Mouse (Mus musculus) spleen, postnatal 0 days (tissue): ENCODE results near the gene Olfr313. TPM values are rescaled to one million over a fixed set of nuclear protein-coding genes. Genes with fewer than 3 reads are reported as not detected.

Experiments used
- polyA plus RNA-seq: library from polyadenylated mRNA; unstranded; fragments of >200 nt; fragmentation: Nextera tagmentation; extraction: Ambion mirVana; gene quantifications from 2 replicates; pipeline ENCODE4 v1.2.1, GENCODE M21; 2015

Gene Olfr313
- not detected in 2 replicates for polyA plus RNA-seq

GRCm38 (mm10) chr11:58814700-58815099 lies at the start of gene Olfr313:
Gene Olfr313 (plus strand): TSS chr11:58815000.

GRCm38 (mm10) chr11:58772888-58773287 lies 41.9 kb upstream of the Olfr313 start, which contains the start of gene Olfr315:
Gene Olfr315 (plus strand): TSS chr11:58773188.

GRCm38 (mm10) chr11:58782480-58783089 lies 32.2 kb upstream of the Olfr313 start, which contains the start of gene Olfr314:
Gene Olfr314 (plus strand): TSS chr11:58782952.

GRCm38 (mm10) chr11:58801558-58802228 lies 13.1 kb upstream of the Olfr313 start, which contains the start of gene Fam183b:
Gene Fam183b (minus strand): TSS chr11:58801960.

GRCm38 (mm10) chr11:58828937-58829336 lies 14.1 kb downstream of the Olfr313 start, which contains the start of gene Olfr312:
Gene Olfr312 (plus strand): TSS chr11:58829237.

GRCm38 (mm10) chr11:58838951-58839350 lies 24.2 kb downstream of the Olfr313 start, which contains the start of gene Olfr311:
Gene Olfr311 (plus strand): TSS chr11:58839251.

GRCm38 (mm10) chr11:58846919-58847461 lies 32.2 kb downstream of the Olfr313 start, which contains the start of gene Gm12258:
Gene Gm12258 (plus strand): TSS chr11:58847158.

GRCm38 (mm10) chr11:58867039-58867953 lies 52.5 kb downstream of the Olfr313 start, which contains the start of gene 2810021J22Rik:
Gene 2810021J22Rik (plus strand): TSS chr11:58867216.

Other genes with a start within 250 kb of the Olfr313 start
- not detected in 2 replicates for gene Olfr224, start 244.4 kb upstream of the Olfr313 start, polyA plus RNA-seq
- not detected in 2 replicates for gene Olfr325, start 237.3 kb upstream of the Olfr313 start, polyA plus RNA-seq
- gene Olfr324, start 219.9 kb upstream of the Olfr313 start, polyA plus RNA-seq, result not detected in 2 replicates
- 0.14 and 0.19 TPM in 2 replicates for gene 2210407C18Rik, start 198.9 kb upstream of the Olfr313 start, polyA plus RNA-seq
- gene Olfr323, start 184.5 kb upstream of the Olfr313 start, polyA plus RNA-seq, result not detected in 2 replicates
- gene Trim58, start 174.5 kb upstream of the Olfr313 start, polyA plus RNA-seq, result 12.8 and 13.1 TPM in 2 replicates
- 0.04 TPM in 2 replicates for gene Olfr322, start 156.2 kb upstream of the Olfr313 start, polyA plus RNA-seq
- not detected in 2 replicates for gene Olfr320, start 133.9 kb upstream of the Olfr313 start, polyA plus RNA-seq
- gene Olfr319, start 115.8 kb upstream of the Olfr313 start, polyA plus RNA-seq, result not detected in 2 replicates
- gene Olfr318, start 91.0 kb upstream of the Olfr313 start, polyA plus RNA-seq, result not detected in 2 replicates
- gene Olfr317, start 75.8 kb upstream of the Olfr313 start, polyA plus RNA-seq, result not detected in 2 replicates
- gene Olfr316, start 62.3 kb upstream of the Olfr313 start, polyA plus RNA-seq, result not detected in 2 replicates
- not detected in 2 replicates for gene Olfr315, start 41.8 kb upstream of the Olfr313 start, polyA plus RNA-seq
- not detected in 2 replicates for gene Olfr314, start 32.0 kb upstream of the Olfr313 start, polyA plus RNA-seq
- not detected in 2 replicates for gene Fam183b, start 13.0 kb upstream of the Olfr313 start, polyA plus RNA-seq
- not detected in 2 replicates for gene Olfr312, start 14.2 kb downstream of the Olfr313 start, polyA plus RNA-seq
- not detected in 2 replicates for gene Olfr311, start 24.3 kb downstream of the Olfr313 start, polyA plus RNA-seq
- 2.7 and 3.0 TPM in 2 replicates for gene Gm12258, start 32.2 kb downstream of the Olfr313 start, polyA plus RNA-seq
- 2.2 and 4.1 TPM in 2 replicates for gene 2810021J22Rik, start 52.2 kb downstream of the Olfr313 start, polyA plus RNA-seq
- gene Zfp39, start 89.2 kb downstream of the Olfr313 start, polyA plus RNA-seq, result 6.0 and 6.6 TPM in 2 replicates
- 22.2 and 26.7 TPM in 2 replicates for gene Btnl10, start 102.9 kb downstream of the Olfr313 start, polyA plus RNA-seq
- 175 TPM in 2 replicates for gene Rnf187, start 123.9 kb downstream of the Olfr313 start, polyA plus RNA-seq
- 14.6 and 17.4 TPM in 2 replicates for gene Hist3h2ba, start 133.9 kb downstream of the Olfr313 start, polyA plus RNA-seq
- 26.0 and 27.0 TPM in 2 replicates for gene Hist3h2a, start 139.7 kb downstream of the Olfr313 start, polyA plus RNA-seq
- 0.08 and 0.17 TPM in 2 replicates for gene Trim17, start 139.7 kb downstream of the Olfr313 start, polyA plus RNA-seq
- gene Trim11, start 163.1 kb downstream of the Olfr313 start, polyA plus RNA-seq, result 14.6 and 17.4 TPM in 2 replicates